Mouse (Mus musculus) kidney, postnatal 0 days (tissue): Measurements from ENCODE around the gene Acan. TPM values are rescaled to one million over a fixed set of nuclear protein-coding genes. Genes with fewer than 3 reads are reported as not detected.

Experiments used
- ATAC-seq: fragments of 200-750 bp; cut with Nextera tagmentation; replicated peaks from 2 replicates; pipeline ENCODE4 v1.8.0; 2017; ENCODE audit warnings: low read depth, moderate number of reproducible peaks, moderate TSS enrichment, moderate library complexity; ENCODE audit not compliant: low FRiP score
- DNase-seq: peaks from one replicate; pipeline ENCODE4 v3.0.0-alpha.2; 2016; ENCODE audit warnings: low spot score
- H3K27ac ChIP-seq: fragments of 300-500 bp; sonication (generic); 2 replicates; pipeline ENCODE4 v1.5.1; 2014; ENCODE audit warnings: mild to moderate bottlenecking
- H3K27me3 ChIP-seq: fragments of 300-500 bp; sonication (generic); 2 replicates; pipeline ENCODE4 v1.6.1; 2014; ENCODE audit warnings: low read length, mixed read lengths; ENCODE audit not compliant: insufficient read depth
- H3K36me3 ChIP-seq: fragments of 300-500 bp; sonication (generic); 2 replicates; pipeline ENCODE4 v1.6.1; 2014; ENCODE audit warnings: low read length, mixed read lengths; ENCODE audit not compliant: insufficient read depth
- H3K4me1 ChIP-seq: fragments of 300-500 bp; sonication (generic); replicated peaks from 2 replicates; pipeline ENCODE4 v1.6.1; 2014; ENCODE audit warnings: antibody characterized with exemption, low read length, mixed read lengths; ENCODE audit not compliant: insufficient read depth
- H3K4me2 ChIP-seq: fragments of 300-500 bp; sonication (generic); 2 replicates; pipeline ENCODE4 v1.6.1; 2014; ENCODE audit warnings: mild to moderate bottlenecking, low read length, moderate library complexity, mixed read lengths
- H3K4me3 ChIP-seq: fragments of 300-500 bp; sonication (generic); replicated peaks from 2 replicates; pipeline ENCODE4 v1.5.1; 2014; ENCODE audit warnings: low read depth, low read length
- H3K9ac ChIP-seq: fragments of 300-500 bp; sonication (generic); 2 replicates; pipeline ENCODE4 v1.6.1; 2014; ENCODE audit warnings: low read depth, low read length
- H3K9me3 ChIP-seq: fragments of 300-500 bp; sonication (generic); replicated peaks from 2 replicates; pipeline ENCODE4 v1.6.1; 2016; ENCODE audit warnings: low read length, inconsistent platforms, mixed read lengths
- CTCF ChIP-seq: IDR thresholded peaks from 2 replicates; pipeline ENCODE4 v1.5.1; 2016; ENCODE audit warnings: antibody characterized with exemption, low read depth, mild to moderate bottlenecking, moderate library complexity
- WGBS: fragments of 180-500 bp; shearing (Covaris S2); extraction: QIAGEN DNeasy Blood & Tissue Kit; methylation state at CpG from one replicate; pipeline ENCODE4 v1.1.7; 2014; 5-methylcytosine and 5-hydroxymethylcytosine counted together
- polyA plus RNA-seq: library from polyadenylated mRNA; unstranded; fragments of >200 nt; fragmentation: Nextera tagmentation; extraction: Ambion mirVana; gene quantifications from 2 replicates; pipeline ENCODE4 v1.2.1, GENCODE M21; 2015

Gene Acan
- polyA plus RNA-seq: 0.22 and 0.37 TPM in 2 replicates

- no peak for DNase-seq
- no peak within 1 kb of the TSS for H3K9ac ChIP-seq
- peaks cover 8% of the 10 kb centered on the region; the same call in 1 of the 2 replicates for H3K4me1 ChIP-seq
- peak within 1 kb of the TSS; percentile 75 for H3K4me2 ChIP-seq
- H3K4me3 ChIP-seq: peak within 1 kb of the TSS; percentile 33
- no peak; the same call in 1 of the 2 replicates for ATAC-seq
- WGBS: 1% methylated on average over 18 of the region's 23 CpGs
- H3K27me3 ChIP-seq: peaks cover 44% of the 10 kb centered on the region
- H3K9me3 ChIP-seq: no peaks in the 10 kb centered on the region
- H3K27ac ChIP-seq: no peak within 1 kb of the TSS
- TF ChIP-seq CTCF: no peak
- no peaks in the 10 kb centered on the region for H3K36me3 ChIP-seq
Measured at GRCm38 (mm10) chr7:79053383-79053889, at the start of gene Acan. Gene Acan, plus strand, starts transcription at chr7:79053483.

- H3K4me3 ChIP-seq: no peak overlapping the region
- H3K36me3 ChIP-seq: no peaks in the 10 kb centered on the region
- H3K27ac ChIP-seq: no peak overlapping the region
- no peak overlapping the region for H3K4me2 ChIP-seq
- DNase-seq: no peak
- no peaks in the 10 kb centered on the region for H3K27me3 ChIP-seq
- 70% methylated on average over 9 of the region's 9 CpGs for WGBS
- H3K9me3 ChIP-seq: no peaks in the 10 kb centered on the region
- H3K9ac ChIP-seq: no peak overlapping the region
- no peak for ATAC-seq
- TF ChIP-seq CTCF: no peak
- H3K4me1 ChIP-seq: no peaks in the 10 kb centered on the region
Measured at GRCm38 (mm10) chr7:79021293-79021905, 31.9 kb upstream of the Acan start.

- Histone ChIP-seq H3K9ac (no peak overlapping the region), H3K4me2 (no peak overlapping the region), H3K9me3 (no peaks in the 10 kb centered on the region), H3K36me3 (no peaks in the 10 kb centered on the region), H3K4me1 (no peaks in the 10 kb centered on the region), H3K27ac (no peak overlapping the region), H3K4me3 (no peak overlapping the region), H3K27me3 (no peaks in the 10 kb centered on the region)
- TF ChIP-seq CTCF: no peak
- no peak for ATAC-seq
- DNase-seq: no peak
- 85% methylated on average over 3 of the region's 3 CpGs for WGBS
Measured at GRCm38 (mm10) chr7:79029138-79029537, 24.1 kb upstream of the Acan start.

GRCm38 (mm10) chr7:79033745-79034144 is 19.5 kb upstream of the Acan start:
- WGBS: 78% methylated on average over 2 of the region's 2 CpGs
- TF ChIP-seq CTCF: no peak
- H3K27me3 ChIP-seq: no peaks in the 10 kb centered on the region
- no peaks in the 10 kb centered on the region for H3K9me3 ChIP-seq
- H3K4me1 ChIP-seq: no peaks in the 10 kb centered on the region
- H3K4me2 ChIP-seq: no peak overlapping the region
- no peaks in the 10 kb centered on the region for H3K36me3 ChIP-seq
- H3K9ac ChIP-seq: no peak overlapping the region
- no peak overlapping the region for H3K27ac ChIP-seq
- no peak overlapping the region for H3K4me3 ChIP-seq
- no peak for ATAC-seq
- DNase-seq: no peak

- no peaks in the 10 kb centered on the region for H3K27me3 ChIP-seq
- ATAC-seq (no peak), DNase-seq (no peak)
- no peak for TF ChIP-seq CTCF
- H3K36me3 ChIP-seq: no peaks in the 10 kb centered on the region
- WGBS: 95% methylated on average over 2 of the region's 2 CpGs
- no peak overlapping the region for H3K9ac ChIP-seq
- no peak overlapping the region for H3K4me2 ChIP-seq
- no peaks in the 10 kb centered on the region for H3K9me3 ChIP-seq
- H3K27ac ChIP-seq: no peak overlapping the region
- H3K4me1 ChIP-seq: no peaks in the 10 kb centered on the region
- H3K4me3 ChIP-seq: no peak overlapping the region
Measured at GRCm38 (mm10) chr7:79034521-79034920, 18.8 kb upstream of the Acan start.

- Histone ChIP-seq H3K27me3 (peaks cover 44% of the 10 kb centered on the region), H3K36me3 (no peaks in the 10 kb centered on the region), H3K4me2 (no peak overlapping the region), H3K4me3 (no peak overlapping the region), H3K9me3 (no peaks in the 10 kb centered on the region), H3K27ac (no peak overlapping the region), H3K9ac (no peak overlapping the region), H3K4me1 (peaks cover 8% of the 10 kb centered on the region; the same call in 1 of the 2 replicates)
- 23% methylated on average over 5 of the region's 5 CpGs for WGBS
- no peak for TF ChIP-seq CTCF
- ATAC-seq (no peak), DNase-seq (no peak)
Measured at GRCm38 (mm10) chr7:79052081-79052480, 1.2 kb upstream of the Acan start.
